Mouse (Mus musculus): ENCODE results near the gene Kiz.

GRCm38 (mm10) chr2:146847863-146848262, 7.8 kb upstream of the Kiz start:
- TF ChIP-seq CTCF (IDR thresholded peaks at IDR 0.05; ENCODE audit: borderline replicate concordance, insufficient read depth, low read depth, low read length) (no peak), POLR2A (IDR thresholded peaks at IDR 0.05; ENCODE audit: borderline replicate concordance, insufficient read depth, low read length) (no peak)

Measured in cerebellum, adult 2 months (tissue).